Mouse (Mus musculus): ENCODE measurements at regions not wholly inside any gene's neighbourhood (a gene's known extent, or its start where the extent isn't known, plus 50 kb on each side); places are given as distances from the start of the nearest gene placed in this dataset.

GRCm38 (mm10) chr2:47833517-47833916 is 980.4 kb upstream of the Acvr2a start:
- TF ChIP-seq POLR2A (IDR thresholded peaks at IDR 0.05; ENCODE audit: insufficient read length, low read depth) (no peak), CEBPB (IDR thresholded peaks at IDR 0.05; ENCODE audit: insufficient read depth, poor library complexity, severe bottlenecking) (no peak), MAX (IDR thresholded peaks at IDR 0.05; ENCODE audit: low read depth) (no peak), POLR2AphosphoS2 (IDR thresholded peaks at IDR 0.05; ENCODE audit: insufficient read length, low read depth) (no peak), USF1 (IDR thresholded peaks at IDR 0.05; ENCODE audit: low read depth) (no peak), TCF12 (IDR thresholded peaks at IDR 0.05; ENCODE audit: insufficient read depth, poor library complexity, severe bottlenecking) (no peak), TCF3 (IDR thresholded peaks at IDR 0.05; ENCODE audit: insufficient read length, low read depth) (no peak), SRF (IDR thresholded peaks at IDR 0.05; ENCODE audit: control insufficient read depth, insufficient read length, low read depth) (no peak), REST (IDR thresholded peaks at IDR 0.05; ENCODE audit: insufficient read depth, insufficient read length) (no peak), E2F4 (IDR thresholded peaks at IDR 0.05; ENCODE audit: insufficient read depth) (no peak), MYOD1 (IDR thresholded peaks at IDR 0.05; ENCODE audit: control insufficient read depth in 1 of 3, insufficient read length in 2 of 3, low read depth in 2 of 3) (no peak)
